Mouse (Mus musculus) activated CD4-positive, CD25-positive, alpha-beta regulatory T cell, adult 4 months (primary cell): ENCODE results near the gene Gm8453. TPM values are rescaled to one million over a fixed set of nuclear protein-coding genes. Genes with fewer than 3 reads are reported as not detected.
"Not testable (repeated sequence)": the region's sequence is repeated elsewhere in the genome, so short reads cannot be mapped to it uniquely, and the experiment has no call there.

Experiments
- ATAC-seq: one replicate; pipeline ENCODE4 v1.8.0; 2017
- polyA plus RNA-seq, 2 experiments: library from polyadenylated mRNA; unstranded; fragments of 100-300 nt; shearing (Covaris generic); gene quantifications; one replicate each; pipeline ENCODE4 v1.2.1; 2017

The Gm8453 gene
- polyA plus RNA-seq = not detected

DNA sequence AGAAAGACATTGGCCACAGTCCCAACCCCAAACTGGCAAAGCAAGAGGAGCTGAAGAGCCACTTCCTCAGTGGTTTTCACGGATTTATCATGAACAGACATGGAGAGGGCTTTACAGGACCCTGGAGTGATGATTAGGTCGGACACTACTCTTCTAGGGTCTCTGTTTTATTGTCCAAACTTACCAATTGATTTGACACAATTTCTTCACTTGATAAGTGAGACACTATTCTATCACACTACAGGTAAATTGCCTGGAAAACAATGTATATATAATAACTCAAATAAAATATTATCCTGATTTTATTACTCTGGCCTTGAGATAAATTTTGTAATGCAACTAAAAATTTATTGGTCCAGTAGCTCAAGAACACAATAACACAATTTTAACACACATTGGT, at the start of gene Gm8453:
Gene Gm8453, minus strand, starts transcription at position 101 of the 400 bp plus-strand sequence.
- ATAC-seq = not testable (repeated sequence)

DNA sequence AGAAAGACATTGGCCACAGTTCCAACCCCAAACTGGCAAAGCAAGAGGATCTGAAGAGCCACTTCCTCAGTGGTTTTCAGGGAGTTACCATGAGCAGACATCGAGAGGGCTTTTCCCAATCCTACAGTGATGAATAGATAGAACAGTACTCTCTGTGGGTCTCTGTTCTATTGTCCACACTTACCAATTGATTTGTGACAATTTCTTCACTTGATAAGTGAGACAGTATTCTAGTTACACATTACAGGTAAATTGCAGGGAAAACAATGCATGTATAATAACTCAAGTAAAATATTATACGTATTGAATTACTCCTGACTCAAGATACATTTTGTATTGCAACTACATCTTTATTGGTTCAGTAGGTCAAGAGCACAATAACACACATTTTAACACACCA, 28.1 kb downstream of the Gm8453 start, which contains the start of gene Gm8653:
Gene Gm8653, minus strand, starts transcription at position 101 of the 400 bp plus-strand sequence.
- not testable (repeated sequence) for ATAC-seq

DNA sequence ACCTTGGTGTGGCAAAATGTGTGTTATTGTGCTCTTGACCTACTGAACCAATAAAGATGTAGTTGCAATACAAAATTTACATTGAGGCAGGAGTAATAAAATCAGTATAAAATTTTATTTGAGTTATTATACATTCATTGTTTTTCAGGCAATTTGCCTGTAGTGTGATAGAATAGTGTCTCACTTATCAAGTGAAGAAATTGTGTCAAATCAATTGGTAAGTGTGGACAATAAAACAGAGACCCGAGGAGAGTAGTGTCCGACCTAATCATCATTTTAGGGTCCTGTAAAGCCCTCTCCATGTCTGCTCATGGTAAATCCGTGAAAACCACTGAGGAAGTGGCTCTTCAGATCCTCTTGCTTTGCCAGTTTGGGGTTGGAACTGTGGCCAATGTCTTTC, 40.2 kb downstream of the Gm8453 start, which contains the start of gene Vmn1r143:
Gene Vmn1r143, plus strand, starts transcription at position 301 of the 400 bp plus-strand sequence.
- not testable (repeated sequence) for ATAC-seq

Other genes starting within 250 kb of the Gm8453 start
- gene Vmn1r137, start 234.9 kb downstream of the Gm8453 start, polyA plus RNA-seq = not detected
- gene Vmn1r138, start 200.6 kb downstream of the Gm8453 start, polyA plus RNA-seq = not detected
- gene Gm6176, start 173.2 kb downstream of the Gm8453 start, polyA plus RNA-seq = not detected
- not detected for gene Vmn1r139, start 160.4 kb downstream of the Gm8453 start, polyA plus RNA-seq
- gene Gm16451, start 111.2 kb downstream of the Gm8453 start, polyA plus RNA-seq = not detected
- not detected for gene Gm10666, start 94.7 kb downstream of the Gm8453 start, polyA plus RNA-seq
- not detected for gene Vmn1r142, start 65.4 kb downstream of the Gm8453 start, polyA plus RNA-seq
- gene Vmn1r143, start 40.1 kb downstream of the Gm8453 start, polyA plus RNA-seq = not detected
- not detected for gene Gm8653, start 28.2 kb downstream of the Gm8453 start, polyA plus RNA-seq
- gene Gm4187, start 100.2 kb upstream of the Gm8453 start, polyA plus RNA-seq = not detected
- not detected for gene Gm8660, start 141.6 kb upstream of the Gm8453 start, polyA plus RNA-seq
- gene Vmn1r148, start 184.1 kb upstream of the Gm8453 start, polyA plus RNA-seq = not detected
- gene Vmn1r149, start 208.7 kb upstream of the Gm8453 start, polyA plus RNA-seq = not detected
- not detected for gene Gm10665, start 234.6 kb upstream of the Gm8453 start, polyA plus RNA-seq